14 mouse cellular contexts compared by ENCODE assay signal in genomic region chr4:46100539-46100938, GRCm38 (mm10). TPM values are rescaled to one million over a fixed set of nuclear protein-coding genes. Genes with fewer than 3 reads are reported as not detected.
DNase-seq lines count a peak whose midpoint lies in the region; ATAC-seq and TF ChIP-seq lines count a peak whose summit lies in the region.
"Had no signal": no experiment of that assay in that cellular context is flagged by ENCODE, and none has a peak within 500 bp of the region (broad histone marks: within the 10 kb centered on the region; RNA-seq: fewer than 3 reads in every experiment).

No protein-coding gene starts in this region.

- no peaks in the 10 kb centered on the region for H3K36me3 ChIP-seq in forebrain, embryonic 10.5 days (replicated peaks)
- H3K36me3 ChIP-seq in forebrain, embryonic 11.5 days (ENCODE audit: control insufficient read depth, insufficient read depth, low read length) = no peaks in the 10 kb centered on the region
- peaks cover 93% of the 10 kb centered on the region for H3K36me3 ChIP-seq in heart, embryonic 14.5 days (ENCODE audit: control insufficient read depth, insufficient read depth, low read length)
- H3K36me3 ChIP-seq in lung, embryonic 14.5 days (ENCODE audit: insufficient read depth) = no peaks in the 10 kb centered on the region
- peaks cover 65% of the 10 kb centered on the region for H3K36me3 ChIP-seq in heart, postnatal 0 days (replicated peaks; ENCODE audit: control insufficient read depth, insufficient read depth, low read length)
- H3K36me3 ChIP-seq: neural tube, embryonic 15.5 days had no signal

- peaks cover 16% of the 10 kb centered on the region for H3K4me1 ChIP-seq in forebrain, embryonic 10.5 days
- H3K4me1 ChIP-seq in forebrain, embryonic 11.5 days (replicated peaks; ENCODE audit: control insufficient read depth, insufficient read depth, low read length) = no peaks in the 10 kb centered on the region
- peaks cover 14 to 28% of the 10 kb centered on the region in 2 experiments for H3K4me1 ChIP-seq in heart, embryonic 14.5 days (ENCODE audit: control insufficient read depth in 2 of 2, insufficient read depth in 2 of 2, low read length in 2 of 2)
- H3K4me1 ChIP-seq in lung, embryonic 14.5 days (ENCODE audit: insufficient read depth) = peaks cover 9% of the 10 kb centered on the region; the same call in 1 of the 2 replicates
- 0 out of 2 replicates have a peak, but pooled peaks cover 3% of the 10 kb centered on the region for H3K4me1 ChIP-seq in heart, postnatal 0 days (ENCODE audit: control insufficient read depth, insufficient read depth)

- peak overlapping the region; percentile 69; the same call in 1 of the 2 replicates for H3K27ac ChIP-seq in forebrain, embryonic 10.5 days
- H3K27ac ChIP-seq in forebrain, embryonic 11.5 days (ENCODE audit: low read depth, low read length) = no peak overlapping the region
- peak overlapping the region; percentile 16 to 55; a peak in 2 of 4 replicates for H3K27ac ChIP-seq in heart, embryonic 14.5 days (replicated peaks in 1 of 2; ENCODE audit: control insufficient read depth in 1 of 2, insufficient read depth in 1 of 2, low read depth in 2 of 2, low read length in 2 of 2)
- H3K27ac ChIP-seq in lung, embryonic 14.5 days (ENCODE audit: low read depth) = no peak overlapping the region
- peak overlapping the region; percentile 53 for H3K27ac ChIP-seq in heart, postnatal 0 days (ENCODE audit: low read depth)
- H3K27ac ChIP-seq: liver, embryonic 13.5 days; neural tube, embryonic 15.5 days had no signal

- H3K4me2 ChIP-seq in forebrain, embryonic 11.5 days (ENCODE audit: low read depth, low read length, severe bottlenecking) = no peak overlapping the region
- H3K4me2 ChIP-seq in heart, embryonic 14.5 days (ENCODE audit: low read length) = no peak overlapping the region
- H3K4me2 ChIP-seq in lung, embryonic 14.5 days = no peak overlapping the region
- no peak overlapping the region for H3K4me2 ChIP-seq in heart, postnatal 0 days (ENCODE audit: low read depth, low read length)
- H3K4me2 ChIP-seq: liver, embryonic 13.5 days; neural tube, embryonic 15.5 days had no signal

- ATAC-seq in forebrain, embryonic 11.5 days (replicated peaks; ENCODE audit: low FRiP score) = no peak
- ATAC-seq in heart, embryonic 14.5 days (ENCODE audit: insufficient number of reproducible peaks, insufficient read depth, low FRiP score, low read depth) = no peak
- peak; percentile 17; the same call in 1 of the 2 replicates for ATAC-seq in lung, embryonic 14.5 days (ENCODE audit: insufficient read depth)
- 0 out of 2 replicates have a peak, but pooled peaks have one; percentile 0 for ATAC-seq in heart, postnatal 0 days (ENCODE audit: insufficient read depth, low read depth)
- ATAC-seq: intestine, postnatal 0 days; Patski had no signal

- no peaks in the 10 kb centered on the region for H3K27me3 ChIP-seq in forebrain, embryonic 10.5 days (ENCODE audit: poor library complexity, severe bottlenecking)
- no peaks in the 10 kb centered on the region for H3K27me3 ChIP-seq in forebrain, embryonic 11.5 days (ENCODE audit: control insufficient read depth, insufficient read depth, low read length)
- no peaks in the 10 kb centered on the region for H3K27me3 ChIP-seq in heart, embryonic 14.5 days (ENCODE audit: control insufficient read depth, insufficient read depth, low read length)
- no peaks in the 10 kb centered on the region for H3K27me3 ChIP-seq in lung, embryonic 14.5 days (ENCODE audit: insufficient read depth, low read length)
- H3K27me3 ChIP-seq in heart, postnatal 0 days (ENCODE audit: control insufficient read depth, insufficient read depth, low read length) = no peaks in the 10 kb centered on the region
- H3K27me3 ChIP-seq: neural tube, embryonic 15.5 days; Patski had no signal

- no peak overlapping the region for H3K9ac ChIP-seq in forebrain, embryonic 11.5 days (ENCODE audit: low read length)
- H3K9ac ChIP-seq in heart, embryonic 14.5 days (ENCODE audit: low read length) = no peak overlapping the region; the same call in 1 of the 2 replicates
- H3K9ac ChIP-seq in lung, embryonic 14.5 days = no peak overlapping the region
- no peak overlapping the region for H3K9ac ChIP-seq in heart, postnatal 0 days (replicated peaks; ENCODE audit: low read depth, low read length)
- H3K9ac ChIP-seq: liver, embryonic 13.5 days; neural tube, embryonic 15.5 days had no signal

- no peak for TF ChIP-seq EP300 in heart, postnatal 0 days (IDR thresholded peaks at IDR 0.05; ENCODE audit: low read depth)

- DNase-seq in forebrain, embryonic 10.5 days (ENCODE audit: extremely low spot score, low spot score) = no peak
- DNase-seq in forebrain, embryonic 11.5 days (ENCODE audit: low spot score) = no peak
- no peak for DNase-seq in heart, postnatal 14 days
- DNase-seq in lung, embryonic 14.5 days = no peak
- DNase-seq in lung, postnatal 4 days = no peak
- no peak for DNase-seq in heart, postnatal 0 days (ENCODE audit: low spot score)
- no peak for DNase-seq in thymus, postnatal 14 days
- DNase-seq: cerebellum, adult 2 months; liver, embryonic 13.5 days; right cerebral cortex, adult 18-20 months had no signal

- intact Hi-C loops in heart, postnatal 14 days (cut with DNase I) = loop anchor here (5.0 kb wide), 1 partner anchor 58 kb away; no protein-coding TSS in a partner anchor

- no peak overlapping the region for H3K4me3 ChIP-seq in forebrain, embryonic 10.5 days
- no peak overlapping the region for H3K4me3 ChIP-seq in forebrain, embryonic 11.5 days (ENCODE audit: low read depth, low read length)
- H3K4me3 ChIP-seq in heart, embryonic 14.5 days (ENCODE audit: control insufficient read depth in 1 of 2, insufficient read depth in 1 of 2, low read depth in 1 of 2, low read length in 2 of 2) = no peak overlapping the region
- H3K4me3 ChIP-seq in lung, embryonic 14.5 days (ENCODE audit: low read depth, low read length) = no peak overlapping the region
- no peak overlapping the region for H3K4me3 ChIP-seq in heart, postnatal 0 days (ENCODE audit: low read depth, low read length)
- H3K4me3 ChIP-seq: liver, embryonic 13.5 days; neural tube, embryonic 15.5 days had no signal

- no peaks in the 10 kb centered on the region for H3K9me3 ChIP-seq in forebrain, embryonic 10.5 days
- no peaks in the 10 kb centered on the region for H3K9me3 ChIP-seq in forebrain, embryonic 11.5 days (ENCODE audit: control insufficient read depth, low read length)
- H3K9me3 ChIP-seq in heart, embryonic 14.5 days (ENCODE audit: control insufficient read depth, low read length) = no peaks in the 10 kb centered on the region
- no peaks in the 10 kb centered on the region for H3K9me3 ChIP-seq in lung, embryonic 14.5 days (ENCODE audit: low read depth, low read length)
- H3K9me3 ChIP-seq in heart, postnatal 0 days (replicated peaks; ENCODE audit: control insufficient read depth, low read length) = no peaks in the 10 kb centered on the region
- H3K9me3 ChIP-seq: liver, embryonic 13.5 days; neural tube, embryonic 15.5 days had no signal

- WGBS in forebrain, embryonic 10.5 days = 79% methylated on average over 7 of the region's 7 CpGs
- 84% methylated on average over 7 of the region's 7 CpGs for WGBS in forebrain, embryonic 11.5 days
- 25% methylated on average over 7 of the region's 7 CpGs for WGBS in heart, embryonic 14.5 days
- 26% methylated on average over 7 of the region's 7 CpGs for WGBS in lung, embryonic 14.5 days
- 31% methylated on average over 7 of the region's 7 CpGs for WGBS in heart, postnatal 0 days

- TF ChIP-seq CTCF in lung, embryonic 14.5 days (IDR thresholded peaks at IDR 0.05; ENCODE audit: low read depth) = no peak
- TF ChIP-seq CTCF in heart, postnatal 0 days (IDR thresholded peaks at IDR 0.05; ENCODE audit: low read depth) = no peak

RNA-seq across cellular contexts. Expression of gene Ncbp1, which starts 37.9 kb away (rescaled TPM):
- 139 and 141 TPM in 2 replicates for polyA plus RNA-seq in forebrain, embryonic 10.5 days (2016; fragmentation: Nextera tagmentation; extraction: Ambion mirVana)
- polyA plus RNA-seq in forebrain, embryonic 11.5 days (2014; fragmentation: Nextera tagmentation; extraction: Ambion mirVana) = 147 TPM in 2 replicates
- 41.9 and 44.0 TPM in 2 replicates for polyA plus RNA-seq in heart, embryonic 14.5 days (2014; fragmentation: Nextera tagmentation; extraction: Ambion mirVana)
- total RNA-seq in heart, postnatal 14 days (2021) = 10 to 100 TPM; 21.4 to 24.3 TPM
- polyA plus RNA-seq in lung, embryonic 14.5 days (2014; fragmentation: Nextera tagmentation; extraction: Ambion mirVana) = 85.5 and 89.3 TPM in 2 replicates
- total RNA-seq in heart, postnatal 0 days (2014; rRNA removed; ENCODE audit: low replicate concordance) = 18.2 and 25.9 TPM in 2 replicates
- polyA plus RNA-seq in heart, postnatal 0 days (2015; fragmentation: Nextera tagmentation; extraction: Ambion mirVana) = 24.1 and 25.7 TPM in 2 replicates

RNA-seq across cellular contexts. Expression of gene Tstd2, which starts 38.0 kb away (rescaled TPM):
- polyA plus RNA-seq in forebrain, embryonic 10.5 days (2016; fragmentation: Nextera tagmentation; extraction: Ambion mirVana) = 66.9 and 67.4 TPM in 2 replicates
- 45.7 and 53.8 TPM in 2 replicates for polyA plus RNA-seq in forebrain, embryonic 11.5 days (2014; fragmentation: Nextera tagmentation; extraction: Ambion mirVana)
- polyA plus RNA-seq in heart, embryonic 14.5 days (2014; fragmentation: Nextera tagmentation; extraction: Ambion mirVana) = 24.3 and 25.0 TPM in 2 replicates
- total RNA-seq in heart, postnatal 14 days (2021) = 10 to 100 TPM; 14.1 to 14.9 TPM
- polyA plus RNA-seq in lung, embryonic 14.5 days (2014; fragmentation: Nextera tagmentation; extraction: Ambion mirVana) = 33.5 and 39.2 TPM in 2 replicates
- 16.4 and 17.8 TPM in 2 replicates for total RNA-seq in heart, postnatal 0 days (2014; rRNA removed; ENCODE audit: low replicate concordance)
- 13.5 and 15.3 TPM in 2 replicates for polyA plus RNA-seq in heart, postnatal 0 days (2015; fragmentation: Nextera tagmentation; extraction: Ambion mirVana)

Comparison
In these comparisons a context has a peak if more than half of its experiments do, and no peak if none do; other contexts are left out.
1. H3K27ac ChIP-seq: peak in forebrain, embryonic 10.5 days (single experiment), heart, embryonic 14.5 days (2 of 2) and heart, postnatal 0 days (single experiment); none in forebrain, embryonic 11.5 days (single experiment) and lung, embryonic 14.5 days (single experiment).
2. ATAC-seq: peak in lung, embryonic 14.5 days (single experiment) and heart, postnatal 0 days (single experiment); none in forebrain, embryonic 11.5 days (single experiment) and heart, embryonic 14.5 days (single experiment).